9 mouse cellular contexts compared by ENCODE assay signal in the genomic region with DNA sequence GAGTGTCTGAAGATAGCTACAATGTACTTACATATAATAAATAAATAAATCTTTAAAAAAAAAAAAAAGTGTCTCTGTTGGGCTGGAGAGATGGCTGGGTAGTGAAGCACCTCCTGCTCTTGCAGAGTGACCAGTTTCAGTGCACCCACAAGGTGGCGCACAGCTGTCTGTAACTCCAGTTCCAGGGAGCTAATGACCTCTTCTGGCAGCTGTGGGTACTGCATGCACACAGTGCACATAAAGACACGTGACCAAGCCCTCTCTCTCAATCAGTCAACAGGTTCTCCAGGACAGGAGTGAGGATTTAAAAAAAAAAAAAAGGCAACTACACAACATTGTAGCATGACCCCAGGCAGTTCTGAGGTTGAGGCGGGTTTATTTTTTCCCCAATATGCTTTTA. TPM values are rescaled to one million over a fixed set of nuclear protein-coding genes. Genes with fewer than 3 reads are reported as not detected.
DNase-seq lines count a peak whose midpoint lies in the region; ATAC-seq and TF ChIP-seq lines count a peak whose summit lies in the region.
"Had no signal": no experiment of that assay in that cellular context is flagged by ENCODE, and none has a peak within 500 bp of the region (broad histone marks: within the 10 kb centered on the region; RNA-seq: fewer than 3 reads in every experiment).

No protein-coding gene starts in this region.

- H3K36me3 ChIP-seq in forebrain, postnatal 0 days (ENCODE audit: insufficient read depth) = no peaks in the 10 kb centered on the region
- no peaks in the 10 kb centered on the region for H3K36me3 ChIP-seq in forebrain, embryonic 13.5 days (ENCODE audit: poor library complexity, severe bottlenecking)
- no peaks in the 10 kb centered on the region for H3K36me3 ChIP-seq in midbrain, embryonic 10.5 days
- H3K36me3 ChIP-seq in midbrain, embryonic 11.5 days (ENCODE audit: control insufficient read depth, insufficient read depth, low read length) = no peaks in the 10 kb centered on the region
- no peaks in the 10 kb centered on the region for H3K36me3 ChIP-seq in myocyte (ENCODE audit: control insufficient read depth, insufficient read depth)
- H3K36me3 ChIP-seq: limb, embryonic 13.5 days had no signal

- peak; percentile 21 for DNase-seq in forebrain, postnatal 0 days
- DNase-seq in midbrain, embryonic 10.5 days (ENCODE audit: low spot score) = peak; percentile 22
- no peak for DNase-seq in midbrain, embryonic 11.5 days (ENCODE audit: low spot score, missing footprints)
- DNase-seq in embryo, embryonic 10.5 days (ENCODE audit: low spot score) = peak; percentile 59
- no peak for DNase-seq in ovary, postnatal 14 days (ENCODE audit: low spot score)
- no peak for DNase-seq in cerebellum, adult 8-10 months

- WGBS in forebrain, postnatal 0 days = 86% methylated on average over 3 of the region's 3 CpGs
- WGBS in forebrain, embryonic 13.5 days = 86% methylated on average over 3 of the region's 3 CpGs
- whole genome bisulfite sequencing in midbrain, embryonic 10.5 days = 86% methylated on average over 3 of the region's 3 CpGs
- 85% methylated on average over 3 of the region's 3 CpGs for WGBS in midbrain, embryonic 11.5 days

- H3K4me2 ChIP-seq in forebrain, postnatal 0 days (ENCODE audit: low read depth) = no peak overlapping the region
- H3K4me2 ChIP-seq in forebrain, embryonic 13.5 days = no peak overlapping the region
- no peak overlapping the region for H3K4me2 ChIP-seq in midbrain, embryonic 11.5 days
- no peak overlapping the region for H3K4me2 ChIP-seq in myocyte (ENCODE audit: low read depth)
- H3K4me2 ChIP-seq: limb, embryonic 13.5 days had no signal

- no peaks in the 10 kb centered on the region for H3K79me2 ChIP-seq in myocyte (ENCODE audit: control insufficient read depth, insufficient read depth)

- peak; percentile 67 for TF ChIP-seq CTCF in forebrain, postnatal 0 days (IDR thresholded peaks at IDR 0.05; ENCODE audit: low read depth)

- no peak overlapping the region for H3K4me3 ChIP-seq in forebrain, postnatal 0 days (ENCODE audit: low read depth, low read length)
- H3K4me3 ChIP-seq in forebrain, embryonic 13.5 days = no peak overlapping the region
- H3K4me3 ChIP-seq in midbrain, embryonic 10.5 days = no peak overlapping the region
- H3K4me3 ChIP-seq in midbrain, embryonic 11.5 days (ENCODE audit: low read depth, low read length) = no peak overlapping the region
- H3K4me3 ChIP-seq in myocyte = no peak overlapping the region
- H3K4me3 ChIP-seq: limb, embryonic 13.5 days had no signal

- H3ac ChIP-seq in myocyte (ENCODE audit: control insufficient read depth, insufficient read length) = no peak overlapping the region

- no peaks in the 10 kb centered on the region for H3K9me3 ChIP-seq in forebrain, postnatal 0 days (ENCODE audit: low read length)
- H3K9me3 ChIP-seq in forebrain, embryonic 13.5 days (replicated peaks) = no peaks in the 10 kb centered on the region; the same call in 1 of the 2 replicates
- H3K9me3 ChIP-seq in midbrain, embryonic 10.5 days (replicated peaks) = 0 out of 2 replicates have a peak, but pooled peaks cover 4% of the 10 kb centered on the region
- no peaks in the 10 kb centered on the region for H3K9me3 ChIP-seq in midbrain, embryonic 11.5 days (ENCODE audit: control insufficient read depth, low read length)
- H3K9me3 ChIP-seq: limb, embryonic 13.5 days had no signal

- H3K27me3 ChIP-seq in forebrain, postnatal 0 days (ENCODE audit: insufficient read depth, low read length) = no peaks in the 10 kb centered on the region
- no peaks in the 10 kb centered on the region for H3K27me3 ChIP-seq in forebrain, embryonic 13.5 days
- no peaks in the 10 kb centered on the region for H3K27me3 ChIP-seq in midbrain, embryonic 10.5 days (ENCODE audit: low read depth, poor library complexity, severe bottlenecking)
- no peaks in the 10 kb centered on the region for H3K27me3 ChIP-seq in midbrain, embryonic 11.5 days (ENCODE audit: control insufficient read depth, insufficient read depth, low read length)
- no peaks in the 10 kb centered on the region for H3K27me3 ChIP-seq in myocyte (ENCODE audit: control insufficient read depth, insufficient read depth, insufficient read length)
- H3K27me3 ChIP-seq: limb, embryonic 13.5 days had no signal

- TF ChIP-seq POLR2A in myocyte (IDR thresholded peaks at IDR 0.05; ENCODE audit: insufficient read length, low read depth) = no peak

- no peak for ATAC-seq in forebrain, postnatal 0 days
- no peak for ATAC-seq in forebrain, embryonic 13.5 days
- ATAC-seq in midbrain, embryonic 11.5 days (ENCODE audit: low FRiP score) = no peak

- no peak overlapping the region for H3K27ac ChIP-seq in forebrain, postnatal 0 days (ENCODE audit: low read depth, low read length)
- no peak overlapping the region for H3K27ac ChIP-seq in forebrain, embryonic 13.5 days
- no peak overlapping the region for H3K27ac ChIP-seq in midbrain, embryonic 10.5 days (replicated peaks)
- H3K27ac ChIP-seq in midbrain, embryonic 11.5 days (ENCODE audit: low read depth, low read length) = no peak overlapping the region
- H3K27ac ChIP-seq: limb, embryonic 13.5 days had no signal

- H3K4me1 ChIP-seq in forebrain, postnatal 0 days (ENCODE audit: insufficient read depth) = no peaks in the 10 kb centered on the region
- no peaks in the 10 kb centered on the region for H3K4me1 ChIP-seq in forebrain, embryonic 13.5 days
- no peaks in the 10 kb centered on the region for H3K4me1 ChIP-seq in midbrain, embryonic 10.5 days
- no peaks in the 10 kb centered on the region for H3K4me1 ChIP-seq in midbrain, embryonic 11.5 days (ENCODE audit: control insufficient read depth, insufficient read depth, low read length)
- H3K4me1 ChIP-seq: limb, embryonic 13.5 days had no signal

- no peak overlapping the region for H3K9ac ChIP-seq in forebrain, postnatal 0 days
- H3K9ac ChIP-seq in forebrain, embryonic 13.5 days = no peak overlapping the region
- H3K9ac ChIP-seq in midbrain, embryonic 11.5 days (ENCODE audit: low read length) = no peak overlapping the region
- H3K9ac ChIP-seq: limb, embryonic 13.5 days had no signal

TF ChIP-seq in myocyte, 11 proteins besides CTCF, POLR2A, EP300 and RAD21:
- TF ChIP-seq POLR2AphosphoS2 (IDR thresholded peaks at IDR 0.05; ENCODE audit: insufficient read length, low read depth) (no peak), SRF (IDR thresholded peaks at IDR 0.05; ENCODE audit: control insufficient read depth, insufficient read length, low read depth) (no peak), USF1 (IDR thresholded peaks at IDR 0.05; ENCODE audit: low read depth) (peak; percentile 37), TCF12 (IDR thresholded peaks at IDR 0.05; ENCODE audit: insufficient read depth, poor library complexity, severe bottlenecking) (no peak)
TF ChIP-seq in myocyte: peak in this region for 1.

RNA-seq across cellular contexts. Expression of gene Zbtb14, which starts 17.8 kb away (rescaled TPM):
- 28.2 and 37.1 TPM in 2 replicates for total RNA-seq in forebrain, postnatal 0 days (2014; rRNA removed)
- polyA plus RNA-seq in forebrain, postnatal 0 days (2015; fragmentation: Nextera tagmentation; extraction: Ambion mirVana) = 16.5 and 23.2 TPM in 2 replicates
- polyA plus RNA-seq in forebrain, embryonic 13.5 days (2015; fragmentation: Nextera tagmentation; extraction: Ambion mirVana) = 36.2 and 39.3 TPM in 2 replicates
- 33.2 and 33.7 TPM in 2 replicates for polyA plus RNA-seq in midbrain, embryonic 10.5 days (2016; fragmentation: Nextera tagmentation; extraction: Ambion mirVana)
- 35.7 and 38.3 TPM in 2 replicates for polyA plus RNA-seq in midbrain, embryonic 11.5 days (2014; fragmentation: Nextera tagmentation; extraction: Ambion mirVana)
- polyA plus RNA-seq in myocyte (2012; fragmentation: generic; extraction: Trizol) = 3.8 TPM

Comparison
In these comparisons a context has a peak if more than half of its experiments do, and no peak if none do; other contexts are left out.
1. DNase-seq: peak in forebrain, postnatal 0 days (single experiment), midbrain, embryonic 10.5 days (single experiment) and embryo, embryonic 10.5 days (single experiment); none in midbrain, embryonic 11.5 days (single experiment), ovary, postnatal 14 days (single experiment) and cerebellum, adult 8-10 months (single experiment).